Mouse (Mus musculus) heart, adult 8-10 months (tissue): ENCODE data around the gene Olfr1199. TPM values are rescaled to one million over a fixed set of nuclear protein-coding genes. Genes with fewer than 3 reads are reported as not detected.

Experiments used
- DNase-seq: peaks from one replicate; pipeline ENCODE4 v3.0.0; 2022; ENCODE audit warnings: low spot score
- total RNA-seq, 4 experiments: library from RNA; stranded (reverse); gene quantifications; 2 replicates each; pipeline ENCODE4 v1.2.4; 2022

Gene Olfr1199
- total RNA-seq: not detected

- no peak for DNase-seq
Measured at GRCm38 (mm10) chr2:88760369-88760768, at the start of gene Olfr1199. Gene Olfr1199 (minus strand): TSS chr2:88760469.

- no peak for DNase-seq
Measured at GRCm38 (mm10) chr2:88792736-88793135, 32.5 kb upstream of the Olfr1199 start, which contains the start of gene Olfr1201. Gene Olfr1201 (plus strand): TSS chr2:88793036.

- DNase-seq: no peak
Measured at GRCm38 (mm10) chr2:88770388-88770787, 10.1 kb upstream of the Olfr1199 start, which contains the start of gene Olfr1200. Gene Olfr1200 (minus strand): TSS chr2:88770488.

GRCm38 (mm10) chr2:88751270-88751669 lies 9.0 kb downstream of the Olfr1199 start, which contains the start of gene Olfr1198:
Gene Olfr1198 (minus strand): TSS chr2:88751370.
- no peak for DNase-seq

GRCm38 (mm10) chr2:88743379-88743778 lies 16.9 kb downstream of the Olfr1199 start:
- DNase-seq: no peak

- DNase-seq: no peak
Measured at GRCm38 (mm10) chr2:88732266-88732665, 28.0 kb downstream of the Olfr1199 start, which contains the start of gene Olfr1197. Gene Olfr1197 (minus strand): TSS chr2:88732366.

- DNase-seq: no peak
Measured at GRCm38 (mm10) chr2:88704497-88704896, 55.8 kb downstream of the Olfr1199 start, which contains the start of gene Olfr1196. Gene Olfr1196 (minus strand): TSS chr2:88704597.

Other genes starting within 250 kb of the Olfr1199 start
- not detected for gene Olfr1186, start 241.9 kb downstream of the Olfr1199 start, total RNA-seq
- gene Olfr1188, start 203.5 kb downstream of the Olfr1199 start, total RNA-seq: not detected
- not detected for gene Olfr1189, start 174.0 kb downstream of the Olfr1199 start, total RNA-seq
- gene Olfr1191-ps1, start 119.9 kb downstream of the Olfr1199 start, total RNA-seq: not detected
- not detected for gene Olfr1192-ps1, start 112.0 kb downstream of the Olfr1199 start, total RNA-seq
- gene Olfr1193, start 84.8 kb downstream of the Olfr1199 start, total RNA-seq: not detected
- gene Olfr1195, start 71.3 kb downstream of the Olfr1199 start, total RNA-seq: not detected
- gene Olfr1196, start 55.9 kb downstream of the Olfr1199 start, total RNA-seq: not detected
- gene Olfr1197, start 28.1 kb downstream of the Olfr1199 start, total RNA-seq: not detected
- gene Olfr1198, start 9.1 kb downstream of the Olfr1199 start, total RNA-seq: not detected
- gene Olfr1200, start 10.0 kb upstream of the Olfr1199 start, total RNA-seq: not detected
- not detected for gene Olfr1201, start 32.6 kb upstream of the Olfr1199 start, total RNA-seq
- gene Olfr1202, start 54.0 kb upstream of the Olfr1199 start, total RNA-seq: not detected
- not detected for gene Olfr1205, start 69.3 kb upstream of the Olfr1199 start, total RNA-seq
- not detected for gene Olfr1204, start 88.8 kb upstream of the Olfr1199 start, total RNA-seq
- gene Olfr1206, start 102.8 kb upstream of the Olfr1199 start, total RNA-seq: not detected
- not detected for gene Olfr1208, start 141.8 kb upstream of the Olfr1199 start, total RNA-seq
- gene Olfr1209, start 154.7 kb upstream of the Olfr1199 start, total RNA-seq: not detected
- not detected for gene Olfr1211, start 177.6 kb upstream of the Olfr1199 start, total RNA-seq
- not detected for gene Olfr1212, start 193.5 kb upstream of the Olfr1199 start, total RNA-seq
- not detected for gene Gm13762, start 219.8 kb upstream of the Olfr1199 start, total RNA-seq
- gene Olfr1214, start 232.2 kb upstream of the Olfr1199 start, total RNA-seq: not detected
- not detected for gene Olfr1215, start 246.5 kb upstream of the Olfr1199 start, total RNA-seq